Mouse (Mus musculus): ENCODE results near the gene Angptl1. TPM values are rescaled to one million over a fixed set of nuclear protein-coding genes. Genes with fewer than 3 reads are reported as not detected.

Gene Angptl1
- total RNA-seq, 1 experiment from 2014 or later = 9.3 TPM

DNA sequence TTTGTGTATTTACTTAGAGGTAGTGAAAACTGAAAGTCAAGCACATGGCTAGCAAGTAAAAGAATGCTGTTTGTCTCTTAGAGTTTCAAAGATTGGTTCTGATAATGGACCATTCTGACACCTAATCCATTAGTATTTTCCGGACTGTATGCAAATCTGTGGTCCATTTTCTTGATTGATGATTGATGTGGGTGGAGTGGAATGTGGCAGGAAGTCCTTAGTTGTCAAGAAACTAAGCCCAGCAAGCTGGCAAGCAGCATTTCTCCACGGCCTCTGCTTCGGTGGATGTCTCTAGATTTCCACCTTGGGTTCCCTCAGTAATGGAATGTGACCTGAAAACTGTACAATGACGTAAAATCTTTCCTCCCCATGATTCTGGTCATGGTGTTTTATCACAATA, 32.3 kb downstream of the Angptl1 start:
- no peak for DNase-seq

DNA sequence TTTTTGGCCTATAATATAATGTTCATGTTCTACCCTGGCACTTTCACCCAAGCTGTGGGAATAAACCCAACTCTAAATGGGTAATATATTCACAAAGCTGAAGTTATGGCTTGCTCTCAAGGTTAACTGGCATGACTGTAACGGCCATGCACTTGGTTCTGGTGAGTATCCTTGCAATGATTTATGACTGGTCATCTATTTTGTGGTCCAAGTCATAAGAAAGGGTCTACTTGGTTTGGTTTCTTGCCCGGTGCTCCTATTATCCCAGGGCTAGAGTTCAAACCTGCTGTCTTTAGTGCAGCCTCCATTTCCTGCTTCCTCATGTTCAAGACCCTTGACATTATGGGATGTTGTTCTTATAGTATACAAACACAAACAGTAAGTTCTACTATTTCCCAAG, 46.4 kb downstream of the Angptl1 start:
- DNase-seq = no peak

DNA sequence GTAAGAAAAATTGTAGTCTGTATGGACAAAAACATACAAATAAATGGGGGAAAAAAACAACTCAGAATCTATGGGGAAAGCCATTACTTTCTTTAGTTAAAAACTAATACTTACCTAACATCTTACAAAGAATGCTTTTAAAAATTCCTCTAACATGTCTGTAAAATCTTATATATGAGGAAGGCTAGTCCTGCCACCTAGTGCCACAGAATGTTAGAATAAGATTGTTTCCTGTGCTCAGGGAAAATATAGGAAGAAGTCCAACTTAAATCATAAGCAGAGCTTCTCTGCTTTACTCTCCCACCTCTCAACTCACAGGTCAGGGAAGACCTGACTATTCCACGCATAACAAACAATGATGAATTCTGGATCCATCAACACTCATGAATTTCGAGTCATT, 47.5 kb downstream of the Angptl1 start:
- no peak for DNase-seq

DNA sequence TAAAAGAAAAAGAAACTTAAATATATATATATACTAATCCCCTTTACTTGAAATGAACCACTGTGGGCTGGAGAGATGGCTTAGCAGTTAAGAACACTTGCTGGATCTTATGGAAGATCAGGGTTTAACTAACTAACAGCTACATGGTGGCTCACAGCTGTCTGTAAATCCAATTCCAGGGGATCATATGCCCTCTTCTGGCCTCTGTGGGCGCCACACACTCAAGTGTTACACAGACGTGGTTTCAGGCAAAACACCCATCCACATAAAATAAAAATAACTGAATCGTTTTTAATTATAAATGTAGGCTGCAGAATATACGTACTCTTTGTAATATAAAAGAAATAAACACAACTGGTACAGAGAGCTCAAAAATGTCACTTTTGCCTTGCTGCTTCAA, 50.5 kb downstream of the Angptl1 start:
- DNase-seq = no peak

DNA sequence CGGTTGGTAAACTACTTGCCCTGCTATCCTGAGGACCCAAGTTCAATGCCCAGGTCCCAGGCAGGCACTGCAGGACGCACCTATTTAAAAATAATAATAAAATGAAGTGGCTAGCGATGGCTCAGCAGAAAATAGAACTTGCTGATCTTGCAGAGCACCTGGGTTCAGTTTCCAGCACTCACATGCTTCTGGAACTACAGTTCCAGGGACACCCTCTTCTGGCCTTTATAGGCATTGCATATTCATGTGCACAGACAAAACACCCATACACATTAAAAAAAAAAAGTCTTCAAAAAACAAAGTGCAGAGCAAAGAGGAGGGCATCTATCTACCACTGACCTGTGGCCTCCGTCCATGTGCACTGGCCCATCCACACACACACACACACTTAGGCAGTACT, 53.2 kb downstream of the Angptl1 start:
- DNase-seq = no peak

DNA sequence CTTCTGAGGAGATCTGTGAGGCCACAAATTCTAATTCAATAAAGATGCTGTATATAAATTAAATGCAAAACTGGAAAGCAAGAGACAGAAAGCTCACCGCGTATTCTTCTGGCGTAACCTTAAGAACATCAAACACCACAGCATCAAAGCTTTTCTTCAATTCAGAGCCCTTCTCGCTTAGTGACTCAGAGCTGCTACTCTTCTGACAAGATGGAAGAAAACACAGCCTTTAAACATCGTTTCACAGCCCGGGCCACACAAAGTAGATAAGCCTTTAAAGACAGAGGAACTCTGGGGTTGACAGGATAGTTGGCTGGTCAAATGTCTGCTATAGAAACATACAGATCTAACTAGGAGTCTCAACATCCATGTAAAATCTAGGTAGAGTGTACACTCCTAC, 63.3 kb downstream of the Angptl1 start:
- DNase-seq = no peak

DNA sequence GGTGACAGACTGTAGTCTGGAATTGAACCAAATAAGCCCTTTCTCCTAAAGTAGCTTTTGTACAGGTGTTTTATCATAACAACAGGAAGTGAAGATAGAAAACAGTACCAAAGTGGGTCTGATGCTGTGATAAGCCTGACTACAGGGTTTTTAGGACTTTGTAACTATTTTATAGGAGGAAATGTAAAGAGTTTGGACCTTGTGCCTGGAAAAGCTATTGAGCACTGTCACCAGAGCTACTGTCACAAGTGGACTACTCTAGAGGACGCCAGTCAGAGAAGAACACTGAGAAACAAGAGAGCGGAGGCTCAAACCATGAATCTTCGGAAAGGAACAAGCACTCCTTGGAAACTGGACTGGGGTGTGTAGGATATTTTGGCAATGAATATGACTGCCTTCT, 65.5 kb downstream of the Angptl1 start:
- no peak for DNase-seq

DNA sequence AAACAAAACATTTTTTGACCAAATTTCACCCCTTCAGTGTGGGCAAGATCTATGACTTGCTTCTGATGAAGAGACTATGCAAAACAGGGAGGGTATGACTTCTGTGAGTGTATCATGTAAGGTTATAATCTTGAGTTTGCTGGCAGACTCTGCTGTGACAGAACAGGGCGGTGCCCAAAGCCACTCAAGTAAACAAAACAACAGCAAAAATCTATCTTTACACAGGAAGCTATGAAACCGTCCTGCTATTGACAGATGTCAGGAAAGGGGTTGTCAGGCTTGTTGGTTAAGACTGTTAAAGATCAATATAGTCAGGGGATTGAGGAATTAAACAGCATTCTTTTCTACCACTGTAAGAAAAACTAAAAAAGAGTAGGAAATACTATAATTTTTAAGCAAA, 67.3 kb downstream of the Angptl1 start:
- no peak for DNase-seq

DNA sequence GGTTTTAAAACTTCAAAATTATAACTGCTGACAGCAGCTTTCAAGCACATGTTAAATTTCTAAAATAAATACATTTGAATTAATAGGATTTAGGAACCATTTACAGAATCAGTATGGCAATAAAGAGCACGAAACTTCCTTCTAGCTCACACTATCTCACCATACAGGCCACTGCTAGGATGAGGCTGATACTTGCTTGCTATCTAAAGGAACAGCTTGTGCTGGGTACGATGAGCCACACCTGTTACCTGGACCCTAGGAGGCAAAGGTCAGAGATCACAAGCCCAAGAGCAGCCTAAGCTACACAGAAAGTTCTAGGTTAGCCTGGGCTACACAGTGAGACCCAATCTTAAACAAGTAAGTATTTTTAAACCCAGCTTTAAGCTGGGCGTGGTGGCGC, 70.9 kb downstream of the Angptl1 start:
- DNase-seq = no peak

DNA sequence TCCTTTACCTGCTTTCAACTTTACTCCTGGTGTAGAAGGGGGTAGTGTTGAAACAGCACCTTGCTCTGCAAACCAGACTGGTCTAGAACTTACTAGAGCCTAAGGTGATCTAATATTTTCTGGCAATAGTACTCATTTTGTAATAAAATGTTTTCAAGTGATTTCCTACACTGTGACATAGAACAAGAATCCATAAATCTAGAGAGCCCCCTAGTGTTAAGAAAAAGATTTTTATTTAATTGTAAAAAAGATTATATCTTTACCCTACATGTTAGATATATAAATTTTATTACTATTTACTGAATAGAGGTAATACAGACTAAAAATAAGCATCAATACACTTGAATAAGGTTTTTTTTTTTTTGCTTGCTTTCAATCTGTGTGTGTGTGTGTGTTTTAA, 71.5 kb downstream of the Angptl1 start:
- no peak for DNase-seq

Other genes starting within 250 kb of the Angptl1 start
- gene Tor3a, start 164.2 kb upstream of the Angptl1 start, total RNA-seq (2021) = 13.8 and 19.3 TPM in 2 replicates
- 47.6 and 58.9 TPM in 2 replicates for gene Fam20b, start 119.5 kb upstream of the Angptl1 start, total RNA-seq (2021)
- gene Ralgps2, start 101.1 kb downstream of the Angptl1 start, total RNA-seq (2021) = 29.6 and 35.5 TPM in 2 replicates